ENCODE assay signal across 13 mouse cellular contexts in the genomic region with DNA sequence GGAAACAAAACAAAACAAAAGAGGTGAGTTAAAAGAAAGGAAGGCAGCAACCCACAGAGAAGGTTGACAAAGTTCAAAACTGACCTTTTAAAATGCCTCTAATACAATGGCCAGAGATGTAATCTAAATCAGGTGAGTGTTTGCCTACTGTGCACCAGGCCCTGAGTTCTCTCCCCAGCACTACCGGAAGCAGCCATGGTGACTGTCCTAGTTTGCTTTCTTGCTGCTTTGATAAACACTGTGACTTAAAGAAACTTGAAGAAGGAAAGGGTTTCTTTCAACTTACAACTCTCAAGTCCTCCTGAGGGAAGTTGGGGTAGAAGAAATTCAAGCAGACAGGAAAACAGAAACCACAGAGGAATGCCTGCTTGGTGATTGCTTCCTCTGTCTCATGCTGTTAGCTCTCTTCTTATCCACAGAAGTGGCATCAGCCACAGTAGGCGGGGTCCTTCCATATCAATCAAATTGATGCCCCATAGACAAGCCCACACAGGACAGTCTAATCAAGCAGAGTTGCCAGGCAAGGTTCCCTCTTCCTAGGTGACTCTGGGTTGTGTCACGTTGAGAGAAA. TPM values are rescaled to one million over a fixed set of nuclear protein-coding genes. Genes with fewer than 3 reads are reported as not detected.
DNase-seq lines count a peak whose midpoint lies in the region; ATAC-seq and TF ChIP-seq lines count a peak whose summit lies in the region.
"Had no signal": no experiment of that assay in that cellular context is flagged by ENCODE, and none has a peak within 500 bp of the region (broad histone marks: within the 10 kb centered on the region; RNA-seq: fewer than 3 reads in every experiment).

No protein-coding gene starts in this region.

- TF ChIP-seq EP300 in MEL (IDR thresholded peaks at IDR 0.05; ENCODE audit: low read depth in 1 of 2, low read length in 2 of 2), result peak; percentile 25 to 37; a peak in 1 of 4 replicates

- no peak for ATAC-seq in CD4-positive, CD25-positive, alpha-beta regulatory T cell, adult 4 months
- peak; percentile 90 to 96 for ATAC-seq in hematopoietic stem cell, adult 5-6 weeks (replicated peaks in 1 of 2; ENCODE audit: insufficient read depth in 1 of 2, low FRiP score in 2 of 2, low TSS enrichment in 1 of 2, low read depth in 1 of 2, poor library complexity in 2 of 2, severe bottlenecking in 2 of 2)
- ATAC-seq: intestine, postnatal 0 days had no signal

- no peak for TF ChIP-seq CTCF in MEL (IDR thresholded peaks at IDR 0.05 in 2 of 3, conservative IDR thresholded peaks at IDR 0.05 in 1 of 3; ENCODE audit: control insufficient read depth in 1 of 3, insufficient read depth in 1 of 3, low read depth in 2 of 3, low read length in 3 of 3, poor library complexity in 1 of 3, severe bottlenecking in 1 of 3)

- TF ChIP-seq RAD21 in MEL (IDR thresholded peaks at IDR 0.05; ENCODE audit: low read depth, low read length), result no peak

- H3K9me3 ChIP-seq in MEL (replicated peaks; ENCODE audit: insufficient read depth, low read length), result no peaks in the 10 kb centered on the region

- H3K4me1 ChIP-seq in MEL (ENCODE audit: control insufficient read depth in 1 of 2, insufficient read depth in 2 of 2, low read length in 2 of 2), result peaks cover 0 to 5% of the 10 kb centered on the region in 2 experiments; a peak in 1 of 4 replicates

- H3K36me3 ChIP-seq in MEL (ENCODE audit: control insufficient read depth in 1 of 2, insufficient read depth in 2 of 2, low read length in 2 of 2), result peaks cover 0 to 2% of the 10 kb centered on the region in 2 experiments; a peak in 2 of 4 replicates

- no peak overlapping the region for H3K9ac ChIP-seq in MEL (ENCODE audit: control insufficient read depth, low read depth, low read length, poor library complexity, severe bottlenecking)

- no peak for TF ChIP-seq POLR2A in MEL (IDR thresholded peaks at IDR 0.05; ENCODE audit: control insufficient read depth in 1 of 2, insufficient read depth in 1 of 2, low read depth in 1 of 2, low read length in 2 of 2, poor library complexity in 1 of 2)

- no peak overlapping the region for H3K27ac ChIP-seq in MEL (ENCODE audit: control insufficient read depth, low read depth, low read length)
- H3K27ac ChIP-seq: macrophage had no signal

- H3K79me2 ChIP-seq in MEL (ENCODE audit: control insufficient read depth, insufficient read depth, low read length, poor library complexity), result no peaks in the 10 kb centered on the region

- no peak overlapping the region for H3K4me3 ChIP-seq in MEL (ENCODE audit: control insufficient read depth in 1 of 2, insufficient read depth in 1 of 2, low read depth in 2 of 2, low read length in 2 of 2)

- peak; percentile 18 for DNase-seq in CD4-positive, CD25-positive, alpha-beta regulatory T cell, adult 2 months (ENCODE audit: low read depth, low spot score)
- peak; percentile 47 for DNase-seq in MEL (ENCODE audit: low read depth, low spot score)
- DNase-seq in thymus, postnatal 10 days (ENCODE audit: low spot score in 2 of 2), result peak; percentile 24 to 40
- no peak for DNase-seq in lung, postnatal 14 days
- DNase-seq in MN1 (ENCODE audit: low spot score), result no peak
- DNase-seq in heart, adult 8-10 months (ENCODE audit: low spot score), result no peak
- DNase-seq: cerebellum, adult 8-10 months; heart, postnatal 4 days had no signal

- peaks cover 2 to 13% of the 10 kb centered on the region in 2 experiments for H3K27me3 ChIP-seq in MEL (ENCODE audit: control insufficient read depth in 1 of 2, insufficient read depth in 2 of 2, low read length in 2 of 2)

TF ChIP-seq in MEL, 35 proteins besides CTCF, POLR2A, EP300 and RAD21:
- TF ChIP-seq SIN3A (IDR thresholded peaks at IDR 0.05; ENCODE audit: low read length) (no peak), POLR2AphosphoS5 (IDR thresholded peaks at IDR 0.05; ENCODE audit: borderline replicate concordance, low read depth, low read length) (no peak), NRF1 (IDR thresholded peaks at IDR 0.05; ENCODE audit: insufficient read depth, low read depth, low read length, poor library complexity, severe bottlenecking) (no peak), USF1 (IDR thresholded peaks at IDR 0.05; ENCODE audit: low read depth, low read length) (no peak), TAL1 (IDR thresholded peaks at IDR 0.05; ENCODE audit: low read length) (0 out of 2 replicates have a peak, but pooled peaks have one; percentile 17), TCF12 (IDR thresholded peaks at IDR 0.05; ENCODE audit: low read depth, low read length) (no peak), MEF2A (IDR thresholded peaks at IDR 0.05; ENCODE audit: extremely low read depth, insufficient replicate concordance, low read depth, low read length, poor library complexity, severe bottlenecking) (no peak), ZMIZ1 (IDR thresholded peaks at IDR 0.05; ENCODE audit: low read depth, low read length) (no peak)

RNA-seq across cellular contexts. Expression of a gene that starts 6.9 kb away (rescaled TPM):
- not detected for polyA plus RNA-seq in CD4-positive, CD25-positive, alpha-beta regulatory T cell, adult 4 months (2017; shearing (Covaris generic))
- 0.08 and 0.13 TPM in 2 replicates for total RNA-seq in MEL (2012; rRNA removed)
- polyA plus RNA-seq in MEL (2012; ENCODE audit: insufficient read depth in 1 of 2, insufficient read length in 2 of 2, low read depth in 1 of 2, low replicate concordance in 2 of 2, missing spikeins in 1 of 2), result under 1 TPM in 1 of 2 experiments, not detected in 1; 0.07 TPM
- not detected in 2 replicates for total RNA-seq in hematopoietic stem cell, adult 5-6 weeks (2017)
- under 1 TPM in 3 of 4 experiments, not detected in 1; 0.17 to 0.25 (median 0.22) TPM for total RNA-seq in heart, adult 8-10 months (2022)
- polyA plus RNA-seq: C2C12, macrophage had no signal

Comparison
In these comparisons a context has a peak if more than half of its experiments do, and no peak if none do; other contexts are left out.
1. DNase-seq: peak in CD4-positive, CD25-positive, alpha-beta regulatory T cell, adult 2 months (single experiment), MEL (single experiment) and thymus, postnatal 10 days (2 of 2); none in lung, postnatal 14 days (single experiment), MN1 (single experiment) and heart, adult 8-10 months (single experiment).